Mouse (Mus musculus) bone marrow macrophage, adult 2 months (primary cell): ENCODE results near the gene AW011738.

Experiments
- CTCF ChIP-seq: IDR thresholded peaks from 2 replicates; pipeline ENCODE4 v1.5.1; 2012; ENCODE audit warnings: low read depth, mild to moderate bottlenecking, low read length, moderate library complexity
- POLR2A ChIP-seq: IDR thresholded peaks from 2 replicates; pipeline ENCODE4 v1.6.1; 2012; ENCODE audit warnings: mild to moderate bottlenecking, low read depth, low read length, borderline replicate concordance

DNA sequence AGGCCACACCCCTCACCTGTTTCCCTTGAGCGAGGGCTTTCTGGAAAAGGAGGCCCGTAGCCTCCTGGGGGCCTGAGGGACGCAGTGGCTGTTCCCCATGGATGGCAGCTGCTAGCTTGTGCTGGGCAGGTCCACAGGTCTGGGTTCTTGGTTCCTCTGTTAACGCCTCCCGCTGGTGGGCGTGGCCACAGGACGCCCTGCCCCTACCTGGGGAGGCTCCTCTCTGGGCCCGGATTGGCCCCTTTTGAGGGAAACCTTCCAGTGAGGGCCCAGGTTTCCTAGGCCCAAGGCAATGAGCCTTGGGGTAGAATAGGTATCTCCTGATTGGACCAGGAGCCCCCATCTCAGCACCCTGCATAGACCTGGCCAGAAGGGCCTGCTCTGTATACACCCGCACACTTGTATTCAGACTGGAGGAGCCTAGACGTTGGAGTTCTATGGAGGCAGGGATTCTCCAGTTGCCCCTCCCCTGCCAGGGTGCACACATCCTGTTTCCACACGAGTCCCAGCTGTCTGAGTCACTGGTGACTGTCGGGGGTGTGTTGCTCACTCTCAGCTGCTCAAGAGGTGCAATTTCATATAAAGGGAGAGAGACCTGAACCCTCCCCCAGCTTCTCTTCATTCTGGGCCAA, 25.4 kb downstream of the AW011738 start:
- TF ChIP-seq CTCF: no peak
- TF ChIP-seq POLR2A: no peak
